Mouse (Mus musculus) layer of hippocampus, adult 9-11 months (tissue): ENCODE measurements around the gene Plpp3.

ENCODE experiments used
- DNase-seq: peaks from one replicate; pipeline ENCODE4 v3.0.0; 2022

Plpp3 gene

GRCm38 (mm10) chr4:105190826-105191225, 33.7 kb downstream of the Plpp3 start:
- no peak for DNase-seq

GRCm38 (mm10) chr4:105191550-105191949, 34.4 kb downstream of the Plpp3 start:
- DNase-seq, result no peak

GRCm38 (mm10) chr4:105192665-105193064, 35.5 kb downstream of the Plpp3 start:
- no peak for DNase-seq

GRCm38 (mm10) chr4:105195256-105195655, 38.1 kb downstream of the Plpp3 start:
- no peak for DNase-seq

DNA sequence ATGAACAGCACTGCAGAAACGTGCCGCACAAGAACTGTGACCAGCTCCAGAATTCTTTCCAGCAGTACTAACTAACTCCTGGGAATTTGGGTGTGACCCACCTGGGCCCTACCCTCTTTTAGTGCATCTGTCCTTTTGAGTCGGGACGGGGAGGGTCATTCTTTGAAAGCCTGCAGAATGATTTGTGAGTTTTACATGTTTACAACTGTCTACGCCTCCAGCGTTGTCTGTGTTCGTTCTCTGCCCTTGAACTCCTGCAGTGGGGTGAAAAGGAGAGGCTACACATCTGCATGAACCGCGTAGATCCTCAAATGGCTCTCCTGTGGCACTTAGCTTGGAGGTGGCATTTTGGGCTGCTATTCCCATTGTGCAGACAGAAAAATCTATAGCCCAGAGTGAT, 39.0 kb downstream of the Plpp3 start:
- DNase-seq, result no peak

DNA sequence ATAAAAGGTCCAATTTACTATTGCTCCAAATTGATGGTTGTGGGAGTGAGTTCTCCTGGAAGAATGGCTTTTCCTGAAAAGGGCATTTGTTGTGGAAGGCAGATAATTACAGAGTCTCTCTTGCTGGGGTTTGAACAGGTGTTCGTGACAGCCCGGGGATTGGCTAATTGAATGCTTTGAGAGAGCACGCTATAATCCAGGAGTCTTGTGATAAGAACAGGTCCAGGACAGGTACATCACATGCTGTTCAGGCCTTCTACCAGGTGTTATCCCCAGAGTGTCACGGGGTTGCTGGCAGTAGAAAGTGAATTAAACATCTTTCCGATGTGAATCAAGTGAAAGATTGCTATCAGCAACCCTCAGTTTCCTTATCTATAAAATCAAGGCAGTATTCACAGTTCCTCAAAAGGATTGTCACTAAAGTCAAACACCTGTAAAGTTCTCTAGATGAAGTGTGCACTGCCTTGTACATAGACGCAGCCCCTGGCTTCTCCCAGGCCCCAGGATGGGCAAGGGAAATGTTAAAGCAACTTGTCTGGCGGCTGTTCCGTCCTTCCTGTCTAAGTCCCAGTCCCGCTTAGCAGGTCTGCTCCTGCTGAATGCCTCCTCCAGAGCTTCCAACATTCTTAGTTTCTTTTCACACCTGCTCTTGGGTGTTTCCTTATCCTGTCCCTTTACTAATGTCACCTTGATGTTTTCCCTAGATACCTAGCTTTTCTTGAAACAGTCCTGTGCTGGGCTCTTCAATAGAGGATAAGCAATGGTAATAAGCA, 40.0 kb downstream of the Plpp3 start:
- DNase-seq, result no peak

DNA sequence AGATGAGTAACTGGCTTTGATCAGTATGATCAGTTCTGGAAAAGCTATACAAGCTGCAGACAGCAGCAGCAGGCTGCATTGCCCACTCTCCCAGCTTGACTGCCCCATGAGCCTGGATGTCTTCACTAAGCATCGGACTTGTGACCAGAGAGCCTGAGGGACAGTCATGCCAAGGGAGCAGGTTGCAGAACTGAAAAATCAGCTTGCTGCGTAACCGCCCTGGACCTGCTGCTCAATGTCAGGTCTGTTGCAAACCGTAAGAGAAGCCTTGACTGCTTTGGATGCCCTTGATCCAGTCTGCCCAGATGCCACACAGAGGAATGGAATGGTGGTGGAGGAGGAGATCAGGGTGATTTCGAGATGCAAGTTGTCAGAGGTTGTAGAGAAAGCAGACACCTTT, 41.5 kb downstream of the Plpp3 start:
- no peak for DNase-seq

DNA sequence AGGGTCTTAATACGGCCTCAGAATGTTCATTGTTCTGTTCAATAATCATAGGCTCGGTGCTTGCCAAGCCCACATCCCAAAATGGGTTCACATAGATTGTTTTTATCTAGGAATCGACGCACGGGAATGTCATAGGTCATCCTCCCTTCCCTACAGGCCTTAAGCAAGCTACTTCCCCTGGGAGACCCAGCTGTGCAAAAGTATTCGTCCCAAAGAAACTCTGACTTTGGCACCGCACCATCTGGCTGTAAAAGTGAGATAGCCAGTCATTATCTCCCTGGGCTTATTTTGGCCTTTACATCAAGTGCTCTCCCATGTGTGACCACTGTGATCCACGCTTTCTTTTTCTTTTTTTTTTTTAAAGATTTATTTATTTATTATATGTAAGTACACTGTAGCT, 42.2 kb downstream of the Plpp3 start:
- no peak for DNase-seq

- no peak for DNase-seq
Measured at GRCm38 (mm10) chr4:105200624-105201524, 43.7 kb downstream of the Plpp3 start.

GRCm38 (mm10) chr4:105202439-105202838, 45.3 kb downstream of the Plpp3 start:
- no peak for DNase-seq

GRCm38 (mm10) chr4:105203303-105203761, 46.2 kb downstream of the Plpp3 start:
- DNase-seq, result peak; percentile 33

DNA sequence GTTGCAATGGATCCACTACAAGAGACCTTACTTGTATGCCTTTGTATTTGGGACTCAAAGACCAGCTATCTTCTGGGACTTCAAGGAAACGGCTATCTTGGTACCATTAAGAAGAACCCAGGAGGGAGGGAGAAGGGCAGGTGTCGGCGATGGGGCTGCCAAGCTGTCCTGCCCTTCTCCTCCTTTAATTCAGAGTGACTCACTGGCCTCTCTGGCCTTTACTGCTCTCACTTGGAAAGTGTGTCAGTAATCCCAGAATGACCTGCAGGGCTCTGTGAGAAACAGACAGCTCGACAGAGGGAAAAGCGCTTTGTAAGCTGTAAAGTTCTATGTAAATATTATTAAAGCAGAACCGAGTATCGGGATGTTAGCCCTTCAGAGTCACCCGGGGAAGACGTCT, 46.9 kb downstream of the Plpp3 start:
- DNase-seq, result no peak

- no peak for DNase-seq
Measured at GRCm38 (mm10) chr4:105205045-105205851, 48.1 kb downstream of the Plpp3 start.

DNA sequence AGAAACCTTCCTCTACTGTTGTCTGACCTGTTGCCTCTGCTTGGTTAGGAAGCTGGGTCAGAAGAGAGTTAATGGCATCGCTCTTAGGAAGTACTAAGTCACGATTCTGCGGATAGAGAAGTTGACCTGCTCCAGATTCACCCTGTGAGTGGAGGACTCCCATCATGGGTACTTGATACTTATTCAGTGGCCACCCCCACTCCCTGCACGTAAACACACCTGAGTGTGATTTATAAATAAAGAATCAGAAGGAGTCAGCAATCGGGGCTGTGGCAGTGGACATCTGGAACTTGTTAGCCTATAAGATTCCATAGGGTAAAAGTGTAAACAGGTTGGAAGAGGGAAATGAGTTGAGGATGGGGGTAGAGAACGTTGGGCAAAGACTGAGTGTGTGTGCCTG, 49.0 kb downstream of the Plpp3 start:
- no peak for DNase-seq

- DNase-seq, result no peak
Measured at GRCm38 (mm10) chr4:105206995-105207394, 49.8 kb downstream of the Plpp3 start.

- DNase-seq, result no peak
Measured at GRCm38 (mm10) chr4:105207641-105208040, 50.5 kb downstream of the Plpp3 start.

- DNase-seq, result no peak
Measured at GRCm38 (mm10) chr4:105208977-105209376, 51.8 kb downstream of the Plpp3 start.

- no peak for DNase-seq
Measured at GRCm38 (mm10) chr4:105213314-105213713, 56.2 kb downstream of the Plpp3 start.

- no peak for DNase-seq
Measured at GRCm38 (mm10) chr4:105214438-105214837, 57.3 kb downstream of the Plpp3 start.

- no peak for DNase-seq
Measured at GRCm38 (mm10) chr4:105215726-105216410, 58.7 kb downstream of the Plpp3 start.

DNA sequence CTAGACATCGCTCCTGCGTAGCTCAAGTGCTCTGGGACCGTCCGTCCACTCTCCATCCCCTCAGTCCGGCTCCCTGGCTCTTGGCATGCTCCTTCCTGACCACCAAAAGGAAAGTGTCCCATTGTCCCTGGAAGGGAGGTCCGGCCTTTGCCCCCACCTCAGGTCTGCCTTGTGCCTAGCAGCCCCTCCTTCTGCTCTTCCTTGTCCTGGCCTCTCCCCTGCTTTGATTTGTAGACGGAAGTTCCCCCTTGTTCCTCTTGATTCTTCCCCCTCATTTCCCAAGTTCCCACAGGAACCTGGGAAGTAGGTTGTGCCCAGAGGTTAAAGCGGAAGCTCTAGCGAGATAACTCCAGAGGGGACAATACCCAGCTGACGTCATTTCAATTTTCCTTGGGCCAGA, 61.1 kb downstream of the Plpp3 start:
- no peak for DNase-seq

DNA sequence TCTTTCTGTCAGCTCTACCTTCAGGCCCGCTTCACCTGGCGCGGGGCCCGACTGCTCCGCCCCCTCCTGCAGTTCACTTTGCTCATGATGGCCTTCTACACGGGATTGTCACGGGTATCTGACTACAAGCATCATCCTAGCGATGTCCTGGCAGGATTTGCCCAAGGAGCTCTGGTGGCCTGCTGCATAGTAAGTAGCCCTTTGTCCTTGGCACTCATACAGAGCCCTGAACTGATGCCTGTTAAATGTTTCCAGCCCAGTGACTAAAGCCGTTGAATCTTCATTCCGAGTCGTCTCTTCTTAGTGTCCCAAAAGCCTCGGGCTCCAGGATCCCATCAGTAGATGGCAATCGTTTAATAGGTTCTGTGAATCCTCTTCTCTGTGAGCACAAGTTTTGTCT, 62.2 kb downstream of the Plpp3 start:
- DNase-seq, result no peak

- no peak for DNase-seq
Measured at GRCm38 (mm10) chr4:105220849-105221248, 63.7 kb downstream of the Plpp3 start.
